Mouse (Mus musculus) neural tube, embryonic 11.5 days (tissue): ENCODE results near the gene Foxn2. TPM values are rescaled to one million over a fixed set of nuclear protein-coding genes. Genes with fewer than 3 reads are reported as not detected.

Experiments used
- ATAC-seq: fragments of 200-750 bp; cut with Nextera tagmentation; 2 replicates; pipeline ENCODE4 v1.8.0; 2017; ENCODE audit warnings: moderate number of reproducible peaks, mild to moderate bottlenecking, moderate TSS enrichment, moderate library complexity; ENCODE audit not compliant: insufficient read depth, low FRiP score, low TSS enrichment
- DNase-seq: peaks from one replicate; pipeline ENCODE4 v3.0.0-alpha.2; 2015; ENCODE audit warnings: low spot score
- H3K27ac ChIP-seq: fragments of 300-500 bp; sonication (generic); 2 replicates; pipeline ENCODE4 v1.5.1; 2014; ENCODE audit warnings: low read depth, mild to moderate bottlenecking, low read length
- H3K27me3 ChIP-seq: fragments of 300-500 bp; sonication (generic); 2 replicates; pipeline ENCODE4 v1.6.1; 2014; ENCODE audit warnings: mild to moderate bottlenecking, low read length, mixed read lengths; ENCODE audit not compliant: control insufficient read depth, insufficient read depth
- H3K36me3 ChIP-seq: fragments of 300-500 bp; sonication (generic); 2 replicates; pipeline ENCODE4 v1.6.1; 2014; ENCODE audit warnings: mild to moderate bottlenecking, low read length, moderate library complexity, mixed read lengths; ENCODE audit not compliant: control insufficient read depth, insufficient read depth
- H3K4me1 ChIP-seq: fragments of 300-500 bp; sonication (generic); 2 replicates; pipeline ENCODE4 v1.6.1; 2014; ENCODE audit warnings: low read length, mixed read lengths; ENCODE audit not compliant: control insufficient read depth, insufficient read depth
- H3K4me2 ChIP-seq: fragments of 300-500 bp; sonication (generic); 2 replicates; pipeline ENCODE4 v1.6.1; 2014; ENCODE audit warnings: low read depth, mild to moderate bottlenecking, moderate library complexity
- H3K4me3 ChIP-seq: fragments of 300-500 bp; sonication (generic); 2 replicates; pipeline ENCODE4 v1.5.1; 2014; ENCODE audit warnings: low read depth, low read length
- H3K9ac ChIP-seq: fragments of 300-500 bp; sonication (generic); 2 replicates; pipeline ENCODE4 v1.6.1; 2014; ENCODE audit warnings: mild to moderate bottlenecking, low read length
- H3K9me3 ChIP-seq: fragments of 300-500 bp; sonication (generic); 2 replicates; pipeline ENCODE4 v1.6.1; 2016; ENCODE audit warnings: low read length; ENCODE audit not compliant: control insufficient read depth
- WGBS: fragments of 180-500 bp; shearing (Covaris S2); extraction: QIAGEN DNeasy Blood & Tissue Kit; methylation state at CpG from one replicate; pipeline ENCODE4 v1.1.7; 2014; 5-methylcytosine and 5-hydroxymethylcytosine counted together
- polyA plus RNA-seq: library from polyadenylated mRNA; unstranded; fragments of >200 nt; fragmentation: Nextera tagmentation; extraction: Ambion mirVana; gene quantifications from 2 replicates; pipeline ENCODE4 v1.2.1, GENCODE M21; 2014

Gene Foxn2
- 8.1 and 8.3 TPM in 2 replicates for polyA plus RNA-seq

DNA sequence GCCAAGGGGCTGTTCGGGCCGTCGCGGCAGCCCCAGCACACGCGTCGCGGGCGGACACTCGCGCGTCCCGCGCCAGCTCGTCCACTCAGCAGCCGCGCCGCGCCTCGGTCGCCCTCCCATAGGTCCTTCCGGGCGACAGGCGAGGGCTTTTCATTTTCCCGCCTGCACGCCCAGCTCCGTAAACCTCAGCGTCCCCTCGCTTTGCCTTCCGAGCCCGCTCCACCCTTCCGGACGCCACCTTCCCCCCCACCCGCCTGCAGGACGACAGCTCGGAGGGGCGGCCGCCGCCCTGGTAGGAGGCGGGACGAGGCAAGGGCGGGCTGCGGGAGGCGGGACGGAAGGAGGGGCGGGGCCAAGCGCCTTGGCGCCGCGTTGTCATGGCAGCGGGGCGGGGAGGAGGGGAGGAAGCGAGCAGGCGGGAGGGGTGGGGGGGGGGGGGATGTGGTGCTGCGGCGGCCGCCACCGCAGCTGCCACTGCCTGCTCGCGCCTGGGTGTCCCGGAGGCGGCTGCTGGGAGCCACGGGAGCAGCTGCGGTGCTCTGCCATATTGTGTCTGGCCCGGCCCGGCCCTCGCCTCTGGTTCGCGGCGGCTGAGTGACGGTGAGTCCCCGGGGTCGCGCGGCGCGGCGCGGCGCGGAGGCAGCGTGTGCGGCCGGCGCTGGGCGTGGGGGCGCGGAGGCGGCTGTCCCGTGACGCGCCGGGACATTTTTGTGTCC, at the start of gene Foxn2:
Gene Foxn2, plus strand, starts transcription at position 427 of the 716 bp plus-strand sequence.
- Histone ChIP-seq H3K27me3 (no peaks in the 10 kb centered on the region), H3K4me2 (peak within 1 kb of the TSS; percentile 78), H3K27ac (peak within 1 kb of the TSS; percentile 93), H3K9ac (peak within 1 kb of the TSS; percentile 90), H3K4me1 (no peaks in the 10 kb centered on the region), H3K36me3 (no peaks in the 10 kb centered on the region), H3K9me3 (no peaks in the 10 kb centered on the region), H3K4me3 (peak within 1 kb of the TSS; percentile 83)
- peak; percentile 92 for ATAC-seq
- DNase-seq: peak; percentile 95
- under 1% methylated on average over 60 of the region's 93 CpGs for WGBS

- no peak overlapping the region for H3K27ac ChIP-seq
- 0 out of 2 replicates have a peak, but pooled peaks cover 2% of the 10 kb centered on the region for H3K4me1 ChIP-seq
- H3K27me3 ChIP-seq: no peaks in the 10 kb centered on the region
- ATAC-seq (no peak), DNase-seq (no peak)
- WGBS: 80% methylated on average over 6 of the region's 6 CpGs
- H3K4me2 ChIP-seq: no peak overlapping the region
- H3K9ac ChIP-seq: no peak overlapping the region
- H3K36me3 ChIP-seq: no peaks in the 10 kb centered on the region
- no peak overlapping the region for H3K4me3 ChIP-seq
- no peaks in the 10 kb centered on the region for H3K9me3 ChIP-seq
Measured at GRCm38 (mm10) chr17:88397501-88397900, 43.0 kb upstream of the Foxn2 start.

- Histone ChIP-seq H3K27me3 (0 out of 2 replicates have a peak, but pooled peaks cover 2% of the 10 kb centered on the region), H3K4me2 (no peak overlapping the region), H3K9me3 (no peaks in the 10 kb centered on the region), H3K9ac (no peak overlapping the region), H3K36me3 (no peaks in the 10 kb centered on the region), H3K4me1 (0 out of 2 replicates have a peak, but pooled peaks cover 2% of the 10 kb centered on the region), H3K4me3 (no peak overlapping the region), H3K27ac (no peak overlapping the region)
- DNase-seq (no peak), ATAC-seq (no peak)
- 92% methylated on average over 6 of the region's 6 CpGs for WGBS
Measured at GRCm38 (mm10) chr17:88398090-88398489, 42.4 kb upstream of the Foxn2 start.

- Histone ChIP-seq H3K4me3 (no peak overlapping the region), H3K27ac (no peak overlapping the region), H3K27me3 (0 out of 2 replicates have a peak, but pooled peaks cover 3% of the 10 kb centered on the region), H3K36me3 (no peaks in the 10 kb centered on the region), H3K9me3 (no peaks in the 10 kb centered on the region), H3K4me2 (no peak overlapping the region), H3K4me1 (0 out of 2 replicates have a peak, but pooled peaks cover 2% of the 10 kb centered on the region), H3K9ac (no peak overlapping the region)
- no peak for DNase-seq
- WGBS: 78% methylated on average over 4 of the region's 4 CpGs
- no peak for ATAC-seq
Measured at GRCm38 (mm10) chr17:88398854-88399253, 41.7 kb upstream of the Foxn2 start.

DNA sequence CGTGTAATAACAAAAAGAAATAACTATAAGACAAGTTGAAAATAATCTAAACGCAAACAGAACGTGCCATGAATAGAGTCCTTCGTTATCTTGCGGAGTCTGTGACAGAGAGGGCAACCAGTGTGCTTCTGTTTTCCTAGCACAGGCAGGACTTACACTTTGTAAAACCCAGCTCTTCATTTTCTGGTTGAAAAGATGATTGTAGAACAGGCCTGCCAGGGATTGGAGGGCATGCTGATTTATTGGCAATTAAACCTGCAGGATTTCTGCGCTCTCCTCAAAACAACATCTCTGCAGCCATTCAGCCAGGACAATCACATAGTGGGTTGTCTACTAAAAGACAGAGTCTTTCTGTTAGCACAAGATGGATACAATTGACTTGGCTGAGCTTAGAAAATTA, 40.4 kb upstream of the Foxn2 start:
- DNase-seq (no peak), ATAC-seq (peak; percentile 64)
- no peaks in the 10 kb centered on the region for H3K9me3 ChIP-seq
- H3K4me3 ChIP-seq: no peak overlapping the region
- H3K4me2 ChIP-seq: no peak overlapping the region
- no peak overlapping the region for H3K9ac ChIP-seq
- H3K27me3 ChIP-seq: 0 out of 2 replicates have a peak, but pooled peaks cover 3% of the 10 kb centered on the region
- 0 out of 2 replicates have a peak, but pooled peaks cover 2% of the 10 kb centered on the region for H3K4me1 ChIP-seq
- 32% methylated on average over 6 of the region's 6 CpGs for WGBS
- no peaks in the 10 kb centered on the region for H3K36me3 ChIP-seq
- no peak overlapping the region for H3K27ac ChIP-seq

DNA sequence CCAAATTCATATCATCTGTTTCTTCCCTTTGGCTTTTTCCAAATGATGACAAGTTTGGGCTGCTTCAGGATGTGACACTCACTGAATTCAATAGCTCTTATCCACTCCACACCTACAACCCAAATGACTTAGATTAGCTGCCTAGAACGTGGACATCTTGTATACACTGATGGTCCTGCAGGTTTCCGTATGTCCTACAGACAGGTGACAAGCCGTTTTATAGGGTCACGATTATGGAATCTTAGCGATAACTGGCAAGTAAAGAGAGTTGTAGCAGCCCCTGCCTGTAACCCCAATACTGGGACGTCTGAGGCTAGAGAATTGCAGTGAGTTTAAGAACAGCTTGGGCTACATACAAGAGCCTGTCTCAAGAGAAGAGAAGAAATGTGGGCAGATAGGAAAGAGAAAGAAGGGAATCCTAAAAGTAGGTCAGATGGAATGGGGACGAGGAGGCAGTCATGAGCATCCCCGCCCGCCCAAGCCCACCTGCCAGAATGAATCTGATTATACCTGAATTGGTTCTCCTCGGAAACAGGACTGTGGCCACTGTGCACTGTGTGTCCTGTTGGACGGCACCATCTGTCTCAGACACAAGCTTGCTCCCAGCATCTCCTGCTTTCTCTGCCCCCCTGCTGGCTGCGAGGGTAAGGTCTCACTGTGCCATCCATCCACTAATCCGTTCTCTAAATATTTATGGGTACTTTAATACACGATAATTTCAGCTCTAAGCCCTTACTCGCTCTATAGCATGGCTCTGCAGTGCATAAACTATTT, 39.6 kb upstream of the Foxn2 start:
- DNase-seq: no peak

DNA sequence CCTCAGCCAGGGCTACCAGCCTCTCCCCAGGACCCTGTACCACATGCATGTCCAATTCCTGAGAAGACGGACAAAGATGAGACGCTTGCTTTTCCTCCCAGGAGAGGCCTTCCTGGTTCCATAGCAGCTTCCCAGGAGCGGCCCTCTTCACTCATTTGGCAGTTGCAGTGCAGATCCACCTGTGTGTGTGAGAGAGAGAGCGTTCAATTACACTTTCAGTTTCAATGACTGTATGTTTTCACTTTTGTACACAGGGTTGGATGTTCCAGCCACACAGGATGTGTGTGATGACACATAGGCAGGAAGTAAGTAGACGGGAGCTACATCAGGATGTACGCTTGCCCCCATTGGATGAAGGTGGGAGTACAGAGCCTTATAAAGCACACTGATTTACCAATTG, 37.2 kb upstream of the Foxn2 start:
- no peak overlapping the region for H3K27ac ChIP-seq
- 0 out of 2 replicates have a peak, but pooled peaks cover 2% of the 10 kb centered on the region for H3K4me1 ChIP-seq
- H3K9me3 ChIP-seq: no peaks in the 10 kb centered on the region
- ATAC-seq (no peak), DNase-seq (no peak)
- H3K4me2 ChIP-seq: no peak overlapping the region
- H3K36me3 ChIP-seq: no peaks in the 10 kb centered on the region
- H3K9ac ChIP-seq: no peak overlapping the region
- WGBS: 85% methylated on average over 6 of the region's 6 CpGs
- 0 out of 2 replicates have a peak, but pooled peaks cover 3% of the 10 kb centered on the region for H3K27me3 ChIP-seq
- no peak overlapping the region for H3K4me3 ChIP-seq

More for the DNA sequence above, 39.6 kb upstream of the Foxn2 start:
- Histone ChIP-seq H3K36me3 (no peaks in the 10 kb centered on the region), H3K9ac (no peak overlapping the region), H3K9me3 (no peaks in the 10 kb centered on the region), H3K4me2 (no peak overlapping the region), H3K4me3 (no peak overlapping the region), H3K27me3 (0 out of 2 replicates have a peak, but pooled peaks cover 3% of the 10 kb centered on the region), H3K4me1 (0 out of 2 replicates have a peak, but pooled peaks cover 2% of the 10 kb centered on the region), H3K27ac (no peak overlapping the region)
- 0 out of 2 replicates have a peak, but pooled peaks have one; percentile 46 for ATAC-seq
- 64% methylated on average over 15 of the region's 15 CpGs for WGBS

DNA sequence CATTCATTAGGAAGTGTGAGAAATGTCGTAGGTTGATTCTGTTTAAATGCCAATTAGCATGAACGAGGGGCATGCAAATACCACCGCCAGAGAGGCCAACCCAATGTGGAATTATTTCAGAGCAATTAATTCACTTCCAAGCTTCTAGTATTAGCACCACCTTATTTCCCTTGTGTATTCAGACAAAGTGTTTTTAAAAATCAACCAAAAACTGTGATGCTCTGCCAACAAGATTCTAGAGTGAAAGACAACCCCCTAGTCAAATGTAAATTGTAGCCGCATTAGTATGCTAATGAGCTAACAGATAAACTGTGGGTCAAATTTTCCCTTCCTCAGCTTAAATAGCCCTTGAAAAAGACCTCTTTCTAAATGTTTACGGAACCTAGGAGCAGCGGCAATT, 36.0 kb upstream of the Foxn2 start:
- ATAC-seq: no peak

More for the DNA sequence above, 36.0 kb upstream of the Foxn2 start:
- Histone ChIP-seq H3K36me3 (no peaks in the 10 kb centered on the region), H3K4me3 (peak overlapping the region; percentile 1; the same call in 1 of the 2 replicates), H3K9ac (no peak overlapping the region), H3K4me1 (0 out of 2 replicates have a peak, but pooled peaks cover 2% of the 10 kb centered on the region), H3K27ac (no peak overlapping the region), H3K9me3 (no peaks in the 10 kb centered on the region), H3K27me3 (0 out of 2 replicates have a peak, but pooled peaks cover 3% of the 10 kb centered on the region), H3K4me2 (0 out of 2 replicates have a peak overlapping the region, but pooled peaks have one; percentile 3)
- DNase-seq: no peak
- 7% methylated on average over 6 of the region's 6 CpGs for WGBS
